Mouse (Mus musculus): ENCODE measurements around the gene Vmn1r18. TPM values are rescaled to one million over a fixed set of nuclear protein-coding genes. Genes with fewer than 3 reads are reported as not detected.

Gene Vmn1r18
- polyA plus RNA-seq, 2 experiments: not detected

DNA sequence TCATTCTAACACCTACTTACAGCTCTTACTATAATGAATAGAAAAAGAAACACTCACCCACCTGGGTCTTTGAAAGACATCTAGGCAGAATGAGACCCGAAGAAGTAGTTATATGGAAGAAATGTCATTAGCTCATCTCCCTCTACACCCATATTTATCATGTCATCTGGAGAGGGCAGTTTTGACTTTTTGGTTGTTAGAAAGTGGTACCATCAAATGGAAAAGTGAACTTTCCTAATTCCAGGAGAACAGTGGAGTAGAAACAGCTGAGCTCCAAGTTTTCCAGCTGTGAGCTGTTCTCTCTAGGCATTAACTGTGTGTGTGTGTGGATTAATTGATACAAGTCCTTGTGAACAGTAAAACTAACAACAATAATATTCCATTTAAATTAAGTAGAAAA, 32.0 kb downstream of the Vmn1r18 start, which contains the start of gene Vmn1r17:
Gene Vmn1r17 (minus strand): TSS at position 101 of the 400 bp plus-strand sequence.
- 48% methylated on average over 1 of the region's 1 CpGs for WGBS (ENCODE audit: insufficient replicate concordance)
- TF ChIP-seq EP300 (IDR thresholded peaks at IDR 0.05; ENCODE audit: low read depth) (no peak), CTCF (IDR thresholded peaks at IDR 0.05; ENCODE audit: low read depth) (no peak)
- Histone ChIP-seq H3K4me2 (ENCODE audit: low read depth) (no peak within 1 kb of the TSS), H3K4me1 (replicated peaks; ENCODE audit: control insufficient read depth in 2 of 2, insufficient read depth in 2 of 2, low read length in 1 of 2) (no peaks in the 10 kb centered on the region), H3K9ac (replicated peaks) (no peak within 1 kb of the TSS), H3K4me3 (ENCODE audit: insufficient read depth in 1 of 2, low read depth in 2 of 2, low read length in 2 of 2) (no peak within 1 kb of the TSS), H3K27me3 (ENCODE audit: control insufficient read depth, insufficient read depth, low read length) (no peaks in the 10 kb centered on the region), H3K9me3 (ENCODE audit: control insufficient read depth, low read length) (no peaks in the 10 kb centered on the region), H3K27ac (no peak within 1 kb of the TSS), H3K36me3 (replicated peaks; ENCODE audit: control insufficient read depth, insufficient read depth, low read depth) (no peaks in the 10 kb centered on the region)
- DNase-seq (ENCODE audit: low read depth in 3 of 3, low spot score in 3 of 3) (no peak), ATAC-seq (ENCODE audit: insufficient read depth) (no peak)

GRCm38 (mm10) chr6:57356864-57357263, 38.7 kb downstream of the Vmn1r18 start:
- Histone ChIP-seq H3K27ac (no peak overlapping the region), H3K9me3 (ENCODE audit: control insufficient read depth, low read length) (no peaks in the 10 kb centered on the region), H3K27me3 (ENCODE audit: control insufficient read depth, insufficient read depth, low read length) (no peaks in the 10 kb centered on the region), H3K4me3 (ENCODE audit: insufficient read depth in 1 of 2, low read depth in 2 of 2, low read length in 2 of 2) (no peak overlapping the region), H3K36me3 (replicated peaks; ENCODE audit: control insufficient read depth, insufficient read depth, low read depth) (no peaks in the 10 kb centered on the region), H3K4me2 (ENCODE audit: low read depth) (no peak overlapping the region), H3K9ac (replicated peaks) (no peak overlapping the region), H3K4me1 (replicated peaks; ENCODE audit: control insufficient read depth in 2 of 2, insufficient read depth in 2 of 2, low read length in 1 of 2) (no peaks in the 10 kb centered on the region)
- ATAC-seq (ENCODE audit: insufficient read depth): no peak
- DNase-seq (ENCODE audit: low read depth in 3 of 3, low spot score in 3 of 3): no peak
- TF ChIP-seq CTCF (IDR thresholded peaks at IDR 0.05; ENCODE audit: low read depth) (no peak), EP300 (IDR thresholded peaks at IDR 0.05; ENCODE audit: low read depth) (no peak)
- WGBS (ENCODE audit: insufficient replicate concordance): 51% methylated on average over 2 of the region's 2 CpGs

GRCm38 (mm10) chr6:57329394-57329793, 66.2 kb downstream of the Vmn1r18 start, which contains the start of gene Vmn1r16:
TSS of gene Vmn1r16 (minus strand) at chr6:57329494.
- Histone ChIP-seq H3K9me3 (ENCODE audit: control insufficient read depth, low read length) (no peaks in the 10 kb centered on the region), H3K4me2 (ENCODE audit: low read depth) (no peak within 1 kb of the TSS), H3K4me1 (replicated peaks; ENCODE audit: control insufficient read depth in 2 of 2, insufficient read depth in 2 of 2, low read length in 1 of 2) (no peaks in the 10 kb centered on the region), H3K36me3 (replicated peaks; ENCODE audit: control insufficient read depth, insufficient read depth, low read depth) (no peaks in the 10 kb centered on the region), H3K27me3 (ENCODE audit: control insufficient read depth, insufficient read depth, low read length) (no peaks in the 10 kb centered on the region), H3K9ac (replicated peaks) (no peak within 1 kb of the TSS), H3K4me3 (ENCODE audit: insufficient read depth in 1 of 2, low read depth in 2 of 2, low read length in 2 of 2) (no peak within 1 kb of the TSS), H3K27ac (no peak within 1 kb of the TSS)
- 39% methylated on average over 3 of the region's 3 CpGs for WGBS (ENCODE audit: insufficient replicate concordance)
- ATAC-seq (ENCODE audit: insufficient read depth) (no peak), DNase-seq (ENCODE audit: low read depth in 3 of 3, low spot score in 3 of 3) (no peak)
- no peak for TF ChIP-seq EP300 (IDR thresholded peaks at IDR 0.05; ENCODE audit: low read depth)
- TF ChIP-seq CTCF (IDR thresholded peaks at IDR 0.05; ENCODE audit: low read depth): no peak

Other genes starting within 250 kb of the Vmn1r18 start
- not detected in 2 replicates for gene Vmn1r12, start 238.9 kb downstream of the Vmn1r18 start, polyA plus RNA-seq (2012; rRNA removed)
- gene Vmn1r12, start 238.9 kb downstream of the Vmn1r18 start, polyA plus RNA-seq (2014; fragmentation: Nextera tagmentation; extraction: Ambion mirVana): not detected in 2 replicates
- not detected in 2 replicates for gene Vmn1r13, start 192.5 kb downstream of the Vmn1r18 start, polyA plus RNA-seq (2012; rRNA removed)
- not detected in 2 replicates for gene Vmn1r13, start 192.5 kb downstream of the Vmn1r18 start, polyA plus RNA-seq (2014; fragmentation: Nextera tagmentation; extraction: Ambion mirVana)
- not detected in 2 replicates for gene Vmn1r14, start 164.1 kb downstream of the Vmn1r18 start, polyA plus RNA-seq (2012; rRNA removed)
- not detected in 2 replicates for gene Vmn1r14, start 164.1 kb downstream of the Vmn1r18 start, polyA plus RNA-seq (2014; fragmentation: Nextera tagmentation; extraction: Ambion mirVana)
- not detected in 2 replicates for gene Vmn1r15, start 137.8 kb downstream of the Vmn1r18 start, polyA plus RNA-seq (2012; rRNA removed)
- gene Vmn1r15, start 137.8 kb downstream of the Vmn1r18 start, polyA plus RNA-seq (2014; fragmentation: Nextera tagmentation; extraction: Ambion mirVana): not detected in 2 replicates
- gene Vmn1r16, start 66.3 kb downstream of the Vmn1r18 start, polyA plus RNA-seq (2012; rRNA removed): not detected in 2 replicates
- gene Vmn1r16, start 66.3 kb downstream of the Vmn1r18 start, polyA plus RNA-seq (2014; fragmentation: Nextera tagmentation; extraction: Ambion mirVana): not detected in 2 replicates
- not detected in 2 replicates for gene Vmn1r17, start 32.1 kb downstream of the Vmn1r18 start, polyA plus RNA-seq (2012; rRNA removed)
- not detected in 2 replicates for gene Vmn1r17, start 32.1 kb downstream of the Vmn1r18 start, polyA plus RNA-seq (2014; fragmentation: Nextera tagmentation; extraction: Ambion mirVana)
- not detected in 2 replicates for gene Vmn1r19, start 8.0 kb upstream of the Vmn1r18 start, polyA plus RNA-seq (2012; rRNA removed)
- not detected in 2 replicates for gene Vmn1r19, start 8.0 kb upstream of the Vmn1r18 start, polyA plus RNA-seq (2014; fragmentation: Nextera tagmentation; extraction: Ambion mirVana)
- gene Vmn1r20, start 33.1 kb upstream of the Vmn1r18 start, polyA plus RNA-seq (2012; rRNA removed): not detected in 2 replicates
- not detected in 2 replicates for gene Vmn1r20, start 33.1 kb upstream of the Vmn1r18 start, polyA plus RNA-seq (2014; fragmentation: Nextera tagmentation; extraction: Ambion mirVana)
- 1.6 and 4.5 TPM in 2 replicates for gene Ppm1k, start 139.7 kb upstream of the Vmn1r18 start, polyA plus RNA-seq (2012; rRNA removed)
- gene Ppm1k, start 139.7 kb upstream of the Vmn1r18 start, polyA plus RNA-seq (2014; fragmentation: Nextera tagmentation; extraction: Ambion mirVana): 2.8 and 3.3 TPM in 2 replicates
- gene Herc6, start 185.2 kb upstream of the Vmn1r18 start, polyA plus RNA-seq (2012; rRNA removed): 1.3 and 2.3 TPM in 2 replicates
- 2.7 and 3.7 TPM in 2 replicates for gene Herc6, start 185.2 kb upstream of the Vmn1r18 start, polyA plus RNA-seq (2014; fragmentation: Nextera tagmentation; extraction: Ambion mirVana)

Measured in liver, embryonic 14.5 days (tissue).